Mouse (Mus musculus) lung, postnatal 10 days (tissue): Measurements from ENCODE around the gene Olfr697.
"Not testable (repeated sequence)": the region's sequence is repeated elsewhere in the genome, so short reads cannot be mapped to it uniquely, and the experiment has no call there.

Source experiments
- DNase-seq: peaks from one replicate; pipeline ENCODE4 v3.0.0; 2021

The Olfr697 gene

GRCm38 (mm10) chr7:106742343-106742742 is at the start of gene Olfr697:
TSS of gene Olfr697 (minus strand) at chr7:106742443.
- DNase-seq, result no peak

GRCm38 (mm10) chr7:106788330-106788729 is 46.1 kb upstream of the Olfr697 start:
- DNase-seq, result no peak

- not testable (repeated sequence) for DNase-seq
Measured at GRCm38 (mm10) chr7:106761008-106761407, 18.8 kb upstream of the Olfr697 start.

- DNase-seq, result no peak
Measured at GRCm38 (mm10) chr7:106758800-106759199, 16.6 kb upstream of the Olfr697 start.

- DNase-seq, result no peak
Measured at GRCm38 (mm10) chr7:106755297-106755696, 13.1 kb upstream of the Olfr697 start, which contains the start of gene Olfr698. TSS of gene Olfr698 (minus strand) at chr7:106755397.

- DNase-seq, result no peak
Measured at GRCm38 (mm10) chr7:106745811-106746210, 3.6 kb upstream of the Olfr697 start.

- no peak for DNase-seq
Measured at GRCm38 (mm10) chr7:106737028-106737427, 5.2 kb downstream of the Olfr697 start.

GRCm38 (mm10) chr7:106733717-106734116 is 8.5 kb downstream of the Olfr697 start:
- no peak for DNase-seq

- DNase-seq, result not testable (repeated sequence)
Measured at GRCm38 (mm10) chr7:106725654-106726053, 16.6 kb downstream of the Olfr697 start.

- no peak for DNase-seq
Measured at GRCm38 (mm10) chr7:106716296-106716695, 25.9 kb downstream of the Olfr697 start, which contains the start of gene Olfr695. TSS of gene Olfr695 (minus strand) at chr7:106716396.

GRCm38 (mm10) chr7:106711463-106711862 is 30.8 kb downstream of the Olfr697 start:
- no peak for DNase-seq

- DNase-seq, result not testable (repeated sequence)
Measured at GRCm38 (mm10) chr7:106707705-106708104, 34.5 kb downstream of the Olfr697 start.

GRCm38 (mm10) chr7:106696891-106697290 is 45.4 kb downstream of the Olfr697 start:
- DNase-seq, result no peak

- no peak for DNase-seq
Measured at GRCm38 (mm10) chr7:106692976-106693375, 49.3 kb downstream of the Olfr697 start.

- no peak for DNase-seq
Measured at GRCm38 (mm10) chr7:106691714-106692113, 50.5 kb downstream of the Olfr697 start, which contains the start of gene Olfr694. TSS of gene Olfr694 (minus strand) at chr7:106691814.
